In the genomic region with DNA sequence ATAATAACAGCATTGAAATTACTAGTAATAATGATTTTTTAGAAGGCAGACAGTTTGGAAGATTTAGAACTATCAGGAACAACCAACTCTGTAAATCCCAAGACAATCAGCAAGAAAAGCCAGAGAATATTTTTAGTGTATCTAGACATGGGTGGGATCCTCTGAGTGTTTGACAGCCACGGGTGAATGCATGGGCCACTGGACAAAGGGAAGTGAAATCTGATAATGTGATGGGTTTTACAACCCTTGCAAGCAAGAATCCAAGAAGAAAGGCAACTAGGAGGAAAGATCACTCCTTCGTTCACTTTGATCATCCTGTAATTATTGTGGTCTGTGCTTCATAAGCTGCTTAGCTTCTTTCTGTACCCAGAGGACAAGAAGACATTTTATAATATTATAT, we compare ENCODE assay signal across 33 mouse cellular contexts.
"Had no signal": no experiment of that assay in that cellular context is flagged by ENCODE, and none has a peak within 500 bp of the region (broad histone marks: within the 10 kb centered on the region; RNA-seq: fewer than 3 reads in every experiment).

No protein-coding gene starts in this region.

- H3K4me3 ChIP-seq: limb, embryonic 10.5 days; limb, embryonic 12.5 days; limb, embryonic 13.5 days; limb, embryonic 15.5 days; liver, embryonic 12.5 days; liver, embryonic 13.5 days; liver, embryonic 15.5 days; lung, embryonic 15.5 days; megakaryocyte, embryonic 14.5 days; midbrain, embryonic 10.5 days; midbrain, embryonic 12.5 days; midbrain, embryonic 13.5 days; midbrain, embryonic 15.5 days; myocyte; neural tube, embryonic 12.5 days; neural tube, embryonic 13.5 days had no signal

- H3K9me3 ChIP-seq: limb, embryonic 10.5 days; limb, embryonic 12.5 days; limb, embryonic 13.5 days; limb, embryonic 15.5 days; liver, embryonic 12.5 days; liver, embryonic 13.5 days; liver, embryonic 15.5 days; lung, embryonic 15.5 days; megakaryocyte, embryonic 14.5 days; midbrain, embryonic 10.5 days; midbrain, embryonic 12.5 days; midbrain, embryonic 13.5 days; midbrain, embryonic 15.5 days; neural tube, embryonic 12.5 days; neural tube, embryonic 13.5 days had no signal

- H3K36me3 ChIP-seq: limb, embryonic 10.5 days; limb, embryonic 12.5 days; limb, embryonic 13.5 days; limb, embryonic 15.5 days; liver, embryonic 12.5 days; liver, embryonic 13.5 days; liver, embryonic 15.5 days; lung, embryonic 15.5 days; midbrain, embryonic 10.5 days; midbrain, embryonic 12.5 days; midbrain, embryonic 13.5 days; midbrain, embryonic 15.5 days; neural tube, embryonic 12.5 days; neural tube, embryonic 13.5 days had no signal

- ATAC-seq: liver, embryonic 12.5 days; liver, postnatal 0 days; lung, postnatal 0 days; midbrain, embryonic 13.5 days; midbrain, embryonic 15.5 days; midbrain, embryonic 16.5 days had no signal

- DNase-seq: left cerebral cortex, postnatal 4 days; liver; liver, embryonic 13.5 days; liver, postnatal 0 days; lung, adult 18-20 months; lung, adult 2 months; lung, embryonic 14.5 days; lung, postnatal 10 days; lung, postnatal 14 days; lung, postnatal 36 days; lung, postnatal 4 days; midbrain, embryonic 14.5 days had no signal

- H3K9ac ChIP-seq: limb, embryonic 12.5 days; limb, embryonic 13.5 days; limb, embryonic 15.5 days; liver, embryonic 12.5 days; liver, embryonic 13.5 days; liver, embryonic 14.5 days; liver, embryonic 15.5 days; liver, postnatal 0 days; lung, embryonic 14.5 days; lung, embryonic 15.5 days; midbrain, embryonic 12.5 days; midbrain, embryonic 13.5 days; midbrain, embryonic 15.5 days; neural tube, embryonic 12.5 days; neural tube, embryonic 13.5 days had no signal

- H3K27ac ChIP-seq: limb, embryonic 10.5 days; limb, embryonic 12.5 days; limb, embryonic 13.5 days; limb, embryonic 15.5 days; liver, embryonic 12.5 days; liver, embryonic 13.5 days; liver, embryonic 14.5 days; liver, embryonic 15.5 days; lung, embryonic 15.5 days; macrophage; midbrain, embryonic 10.5 days; midbrain, embryonic 12.5 days; midbrain, embryonic 13.5 days; midbrain, embryonic 15.5 days; neural tube, embryonic 12.5 days; neural tube, embryonic 13.5 days had no signal

- H3K4me2 ChIP-seq: limb, embryonic 12.5 days; limb, embryonic 13.5 days; limb, embryonic 15.5 days; liver, embryonic 11.5 days; liver, embryonic 12.5 days; liver, embryonic 13.5 days; liver, embryonic 15.5 days; lung, embryonic 14.5 days; lung, embryonic 15.5 days; midbrain, embryonic 11.5 days; midbrain, embryonic 12.5 days; midbrain, embryonic 13.5 days; midbrain, embryonic 15.5 days; neural tube, embryonic 12.5 days; neural tube, embryonic 13.5 days had no signal

- H3K27me3 ChIP-seq: limb, embryonic 12.5 days; limb, embryonic 13.5 days; limb, embryonic 15.5 days; liver, embryonic 12.5 days; liver, embryonic 13.5 days; liver, embryonic 15.5 days; lung, embryonic 15.5 days; megakaryocyte, embryonic 14.5 days; midbrain, embryonic 12.5 days; midbrain, embryonic 13.5 days; midbrain, embryonic 15.5 days; neural tube, embryonic 12.5 days; neural tube, embryonic 13.5 days had no signal

- H3K4me1 ChIP-seq: limb, embryonic 10.5 days; limb, embryonic 12.5 days; limb, embryonic 13.5 days; limb, embryonic 15.5 days; liver, embryonic 12.5 days; liver, embryonic 13.5 days; liver, embryonic 15.5 days; lung, embryonic 15.5 days; megakaryocyte, embryonic 14.5 days; midbrain, embryonic 10.5 days; midbrain, embryonic 12.5 days; midbrain, embryonic 13.5 days; midbrain, embryonic 15.5 days; neural tube, embryonic 12.5 days; neural tube, embryonic 13.5 days had no signal
